Mouse (Mus musculus): ENCODE measurements around the gene Phlpp1.

GRCm38 (mm10) chr1:106201929-106202328, 30.4 kb downstream of the Phlpp1 start:
- TF ChIP-seq POLR2A (IDR thresholded peaks at IDR 0.05; ENCODE audit: extremely low read depth, insufficient read depth, low read length) (no peak), CTCF (IDR thresholded peaks at IDR 0.05; ENCODE audit: extremely low read depth, insufficient read depth, low read length) (no peak)

Data from cortical plate, adult 2 months (tissue).